ENCODE assay signal across 17 mouse cellular contexts in the genomic region with DNA sequence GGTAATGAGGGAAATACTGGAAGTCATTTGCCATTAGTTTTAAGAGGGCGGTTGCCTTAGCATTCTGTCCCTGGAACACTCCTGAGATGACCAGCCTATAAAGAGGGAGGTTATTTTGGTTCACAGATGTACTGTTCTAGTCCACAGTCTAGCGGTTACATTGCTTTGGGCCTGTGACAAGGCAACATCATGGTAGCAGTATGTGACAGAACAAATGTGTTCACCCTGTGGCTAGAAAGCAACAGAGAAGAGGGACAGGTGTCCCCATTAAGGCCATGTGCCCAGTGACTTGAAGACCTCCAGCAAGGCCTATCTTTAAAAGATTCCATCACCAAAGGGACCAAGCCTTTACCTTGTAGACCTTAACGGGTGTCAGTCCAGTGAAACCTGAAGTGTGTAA.
"Had no signal": no experiment of that assay in that cellular context is flagged by ENCODE, and none has a peak within 500 bp of the region (broad histone marks: within the 10 kb centered on the region; RNA-seq: fewer than 3 reads in every experiment).

No protein-coding gene starts in this region.

- H3K27me3 ChIP-seq: neural tube, embryonic 12.5 days; neural tube, embryonic 13.5 days; neural tube, embryonic 15.5 days; stomach, embryonic 15.5 days had no signal

- H3K4me1 ChIP-seq: stomach, embryonic 15.5 days had no signal

- DNase-seq: retina, postnatal 1 day; right cerebral cortex, adult 18-20 months; right cerebral cortex, postnatal 14 days; right cerebral cortex, postnatal 25 days; right cerebral cortex, postnatal 4 days; spleen, adult 18-20 months; thymus, adult 18-20 months; thymus, adult 2 months; thymus, postnatal 14 days; thymus, postnatal 25 days; thymus, postnatal 36 days; thymus, postnatal 4 days had no signal

- H3K36me3 ChIP-seq: neural tube, embryonic 12.5 days; neural tube, embryonic 13.5 days; neural tube, embryonic 15.5 days; stomach, embryonic 15.5 days had no signal

- H3K4me3 ChIP-seq: neural tube, embryonic 12.5 days; neural tube, embryonic 13.5 days; neural tube, embryonic 15.5 days; stomach, embryonic 15.5 days had no signal

- H3K27ac ChIP-seq: neural tube, embryonic 12.5 days; neural tube, embryonic 13.5 days; neural tube, embryonic 15.5 days; stomach, embryonic 15.5 days; stomach, postnatal 0 days had no signal
